Mouse (Mus musculus): ENCODE results near the gene Dync1i1.

DNA sequence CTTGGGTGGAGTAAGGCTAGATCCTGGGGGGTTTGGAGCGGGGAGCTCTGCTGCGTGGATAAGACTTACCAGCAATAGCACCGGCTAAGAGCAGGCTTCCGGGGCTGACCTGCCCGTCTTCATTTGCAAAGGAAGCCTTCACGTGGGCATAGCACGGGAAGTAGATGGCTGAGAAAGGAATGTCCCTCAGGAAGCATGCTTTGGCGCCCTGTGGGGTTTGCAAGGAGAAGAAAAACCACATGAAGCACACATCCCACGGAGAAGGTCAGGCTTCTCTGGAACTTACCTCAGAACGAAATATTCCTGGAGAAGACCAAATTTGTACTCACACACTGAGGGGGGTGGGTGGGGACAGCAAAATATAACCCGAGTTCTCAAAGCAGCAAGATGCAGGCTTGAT lies 327.3 kb downstream of the Dync1i1 start:
- TF ChIP-seq POLR2A (IDR thresholded peaks at IDR 0.05; ENCODE audit: control insufficient read depth in 1 of 2, insufficient read depth in 1 of 2, low read depth in 1 of 2, low read length in 2 of 2, poor library complexity in 1 of 2) (no peak), EP300 (IDR thresholded peaks at IDR 0.05; ENCODE audit: low read depth in 1 of 2, low read length in 2 of 2) (no peak), POLR2AphosphoS2 (IDR thresholded peaks at IDR 0.05; ENCODE audit: low read length) (no peak)
